Mouse (Mus musculus) lung, embryonic 16.5 days (tissue): ENCODE measurements at regions not wholly inside any gene's neighbourhood (a gene's known extent, or its start where the extent isn't known, plus 50 kb on each side); places are given as distances from the start of the nearest gene placed in this dataset.
A peak's percentile ranks its signal among the peaks of the same experiment; 100 is the strongest.

Source experiments
- ATAC-seq: fragments of 200-750 bp; cut with Nextera tagmentation; 2 replicates; pipeline ENCODE4 v1.8.0; 2017; ENCODE audit warnings: low read depth, mild to moderate bottlenecking, moderate library complexity
- H3K27ac ChIP-seq: fragments of 300-500 bp; sonication (generic); 2 replicates; pipeline ENCODE4 v1.5.1; 2014; ENCODE audit warnings: mild to moderate bottlenecking, control low read depth, low read length
- H3K27me3 ChIP-seq: fragments of 300-500 bp; sonication (generic); 2 replicates; pipeline ENCODE4 v1.6.1; 2014; ENCODE audit warnings: low read depth, low read length, mixed read lengths; ENCODE audit not compliant: control insufficient read depth, insufficient read depth
- H3K36me3 ChIP-seq: fragments of 300-500 bp; sonication (generic); 2 replicates; pipeline ENCODE4 v1.6.1; 2014; ENCODE audit warnings: low read length; ENCODE audit not compliant: control insufficient read depth, insufficient read depth
- H3K4me1 ChIP-seq: fragments of 300-500 bp; sonication (generic); replicated peaks from 2 replicates; pipeline ENCODE4 v1.6.1; 2014; ENCODE audit warnings: low read length, mixed read lengths; ENCODE audit not compliant: control insufficient read depth, insufficient read depth
- H3K4me2 ChIP-seq: fragments of 300-500 bp; sonication (generic); 2 replicates; pipeline ENCODE4 v1.6.1; 2014; ENCODE audit warnings: low read depth, low read length, control low read depth
- H3K4me3 ChIP-seq: fragments of 300-500 bp; sonication (generic); 2 replicates; pipeline ENCODE4 v1.5.1; 2014; ENCODE audit warnings: mild to moderate bottlenecking, low read length, control low read depth
- H3K9ac ChIP-seq: fragments of 300-500 bp; sonication (generic); 2 replicates; pipeline ENCODE4 v1.6.1; 2014; ENCODE audit warnings: low read length, control low read depth
- H3K9me3 ChIP-seq: fragments of 300-500 bp; sonication (generic); 2 replicates; pipeline ENCODE4 v1.6.1; 2016; ENCODE audit warnings: low read length; ENCODE audit not compliant: control insufficient read depth
- WGBS: fragments of 180-500 bp; shearing (Covaris S2); extraction: QIAGEN DNeasy Blood & Tissue Kit; methylation state at CpG from one replicate; pipeline ENCODE4 v1.1.7; 2014; 5-methylcytosine and 5-hydroxymethylcytosine counted together

DNA sequence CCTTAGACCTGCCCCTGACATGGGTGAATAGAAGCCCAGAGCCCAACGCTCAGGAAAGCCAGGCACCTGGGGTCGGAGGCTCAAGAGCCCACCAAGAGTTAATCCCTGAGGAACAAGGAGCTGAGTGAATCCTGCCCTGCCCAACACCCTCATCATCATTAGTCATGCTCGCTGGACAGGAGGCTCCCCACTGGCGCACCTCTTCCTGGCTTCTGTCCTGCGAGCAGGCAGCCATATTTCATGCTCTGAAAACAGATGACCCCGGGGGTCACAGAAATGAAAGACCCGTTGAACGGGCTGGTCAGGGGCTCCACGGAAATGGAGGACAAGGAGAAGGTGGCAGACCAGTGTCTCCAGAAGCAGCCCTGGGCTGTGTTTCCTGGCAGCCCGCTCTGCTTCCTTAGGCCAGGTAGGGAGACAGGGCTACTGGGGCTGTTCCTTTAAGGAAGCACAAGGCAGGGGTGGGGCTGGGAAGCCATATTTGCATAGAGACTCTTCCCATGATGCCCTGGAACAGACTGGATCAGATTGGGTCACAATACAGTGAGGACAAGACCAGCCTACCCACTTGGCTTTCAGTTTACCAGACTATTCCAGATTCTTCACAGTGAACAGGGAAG lies 138.1 kb upstream of the Rbm19 start:
- no peak for ATAC-seq
- H3K4me3 ChIP-seq, result no peak overlapping the region

DNA sequence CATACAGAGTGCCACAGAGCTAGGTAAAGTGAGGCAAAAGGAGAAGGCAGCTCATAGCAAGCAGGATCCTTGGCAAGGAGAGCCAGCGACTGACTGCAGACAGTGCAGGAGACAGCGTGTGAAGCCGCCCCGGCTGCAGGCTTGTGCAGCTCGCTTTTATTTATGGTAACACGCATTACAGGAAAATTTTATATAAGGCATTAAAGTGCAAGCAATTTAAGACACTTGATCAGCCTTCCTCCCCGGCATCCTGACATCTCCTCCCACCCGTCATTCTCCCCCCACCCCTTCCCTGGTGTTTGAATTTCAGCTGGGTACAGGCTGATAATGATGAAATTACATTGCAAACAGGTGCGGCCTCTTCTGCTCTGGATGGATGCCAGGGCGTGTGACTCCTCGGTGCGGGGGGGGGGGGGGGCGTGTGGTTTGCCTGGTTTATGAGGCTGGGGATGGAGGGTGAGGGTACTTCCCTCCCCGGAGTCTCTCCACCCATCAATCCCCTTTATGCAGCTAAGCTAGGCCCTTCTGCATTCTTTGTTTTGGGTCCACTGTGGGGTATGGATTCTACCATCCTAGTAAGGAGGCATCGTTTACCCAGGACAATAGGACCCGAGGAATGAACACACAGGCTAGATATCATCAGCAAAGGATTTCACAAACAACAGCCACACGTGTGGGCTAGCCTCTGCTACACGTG lies 135.0 kb upstream of the Rbm19 start:
- Histone ChIP-seq H3K4me2 (no peak overlapping the region), H3K9ac (no peak overlapping the region), H3K9me3 (no peaks in the 10 kb centered on the region), H3K36me3 (no peaks in the 10 kb centered on the region), H3K4me1 (no peaks in the 10 kb centered on the region), H3K4me3 (no peak overlapping the region), H3K27me3 (no peaks in the 10 kb centered on the region), H3K27ac (no peak overlapping the region)
- no peak for ATAC-seq
- WGBS, result 40% methylated on average over 17 of the region's 18 CpGs

More for the DNA sequence above, 138.1 kb upstream of the Rbm19 start:
- WGBS, result 23% methylated on average over 9 of the region's 10 CpGs
- Histone ChIP-seq H3K9me3 (no peaks in the 10 kb centered on the region), H3K27ac (no peak overlapping the region), H3K4me2 (peak overlapping the region; percentile 2; the same call in 1 of the 2 replicates), H3K36me3 (no peaks in the 10 kb centered on the region), H3K9ac (no peak overlapping the region), H3K4me1 (no peaks in the 10 kb centered on the region), H3K27me3 (no peaks in the 10 kb centered on the region)

DNA sequence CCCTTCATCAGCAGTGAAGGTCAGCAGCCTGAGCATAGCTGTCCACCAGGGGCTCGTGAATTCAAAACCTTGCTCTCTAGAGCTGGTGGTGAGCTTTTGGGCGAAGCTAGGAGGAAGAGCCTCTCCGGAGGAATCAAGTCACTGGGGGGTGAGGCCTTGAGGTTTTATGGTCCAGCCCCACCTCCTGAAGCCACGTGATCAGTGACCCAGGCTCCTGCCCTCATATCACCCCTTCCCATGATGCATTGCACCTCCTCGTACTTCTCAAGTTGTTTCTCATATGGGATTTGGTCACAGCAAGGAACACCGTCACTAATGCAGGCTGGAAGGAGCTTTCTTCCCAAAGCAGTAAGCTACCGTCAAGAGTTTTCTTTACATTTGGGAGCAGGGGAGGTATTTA lies 132.1 kb upstream of the Rbm19 start:
- no peak for ATAC-seq
- H3K9ac ChIP-seq, result no peak overlapping the region
- H3K4me3 ChIP-seq, result no peak overlapping the region
- no peaks in the 10 kb centered on the region for H3K27me3 ChIP-seq
- 66% methylated on average over 6 of the region's 7 CpGs for WGBS
- no peaks in the 10 kb centered on the region for H3K9me3 ChIP-seq
- no peaks in the 10 kb centered on the region for H3K36me3 ChIP-seq
- H3K4me2 ChIP-seq, result no peak overlapping the region
- no peak overlapping the region for H3K27ac ChIP-seq
- H3K4me1 ChIP-seq, result no peaks in the 10 kb centered on the region

DNA sequence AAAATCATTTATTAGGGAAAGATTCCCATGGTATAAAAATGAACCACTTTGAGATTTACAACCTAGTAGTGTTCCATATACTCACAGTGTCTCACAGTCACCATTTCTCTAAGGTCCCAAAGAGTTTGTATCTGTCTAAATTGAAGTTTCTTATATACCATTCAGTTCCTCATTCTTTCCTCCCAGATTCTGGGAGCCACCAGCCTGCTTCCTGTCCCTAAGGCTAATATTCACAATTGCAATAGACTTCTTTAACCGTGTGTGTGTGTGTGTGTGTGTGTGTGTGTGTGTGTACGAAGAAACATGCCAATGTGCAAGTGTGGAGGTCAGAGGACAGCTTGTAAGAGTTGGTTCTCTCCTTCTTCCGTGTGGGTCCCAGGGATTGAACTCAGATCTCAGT lies 124.1 kb upstream of the Rbm19 start:
- 78% methylated on average over 3 of the region's 3 CpGs for WGBS
- Histone ChIP-seq H3K4me3 (no peak overlapping the region), H3K4me1 (no peaks in the 10 kb centered on the region), H3K27ac (no peak overlapping the region), H3K27me3 (no peaks in the 10 kb centered on the region), H3K9ac (no peak overlapping the region), H3K9me3 (no peaks in the 10 kb centered on the region), H3K36me3 (no peaks in the 10 kb centered on the region), H3K4me2 (no peak overlapping the region)
- no peak for ATAC-seq

DNA sequence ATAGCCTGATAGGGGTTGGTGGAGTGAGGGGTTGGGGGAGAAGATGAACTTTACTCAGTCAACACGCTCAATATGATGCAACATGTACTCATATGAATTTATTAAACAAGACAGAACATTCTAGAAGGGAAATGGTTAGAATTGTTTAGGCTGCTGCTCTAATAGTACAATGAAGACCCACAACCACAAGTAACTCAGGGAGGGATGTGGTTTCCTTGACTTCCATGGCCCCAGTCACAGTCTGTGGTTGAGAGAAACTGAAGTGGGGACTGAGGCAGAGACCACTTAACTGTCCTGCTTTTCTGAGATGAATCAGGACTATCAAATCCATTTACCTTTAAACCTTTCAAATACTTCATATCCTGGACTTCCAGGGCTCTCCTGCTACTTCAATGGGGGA lies 120.5 kb upstream of the Rbm19 start:
- Histone ChIP-seq H3K27ac (no peak overlapping the region), H3K4me2 (no peak overlapping the region), H3K27me3 (no peaks in the 10 kb centered on the region), H3K9me3 (no peaks in the 10 kb centered on the region), H3K9ac (no peak overlapping the region), H3K4me1 (no peaks in the 10 kb centered on the region), H3K36me3 (no peaks in the 10 kb centered on the region), H3K4me3 (no peak overlapping the region)
- ATAC-seq, result no peak
- 91% methylated on average over 1 of the region's 1 CpGs for WGBS

DNA sequence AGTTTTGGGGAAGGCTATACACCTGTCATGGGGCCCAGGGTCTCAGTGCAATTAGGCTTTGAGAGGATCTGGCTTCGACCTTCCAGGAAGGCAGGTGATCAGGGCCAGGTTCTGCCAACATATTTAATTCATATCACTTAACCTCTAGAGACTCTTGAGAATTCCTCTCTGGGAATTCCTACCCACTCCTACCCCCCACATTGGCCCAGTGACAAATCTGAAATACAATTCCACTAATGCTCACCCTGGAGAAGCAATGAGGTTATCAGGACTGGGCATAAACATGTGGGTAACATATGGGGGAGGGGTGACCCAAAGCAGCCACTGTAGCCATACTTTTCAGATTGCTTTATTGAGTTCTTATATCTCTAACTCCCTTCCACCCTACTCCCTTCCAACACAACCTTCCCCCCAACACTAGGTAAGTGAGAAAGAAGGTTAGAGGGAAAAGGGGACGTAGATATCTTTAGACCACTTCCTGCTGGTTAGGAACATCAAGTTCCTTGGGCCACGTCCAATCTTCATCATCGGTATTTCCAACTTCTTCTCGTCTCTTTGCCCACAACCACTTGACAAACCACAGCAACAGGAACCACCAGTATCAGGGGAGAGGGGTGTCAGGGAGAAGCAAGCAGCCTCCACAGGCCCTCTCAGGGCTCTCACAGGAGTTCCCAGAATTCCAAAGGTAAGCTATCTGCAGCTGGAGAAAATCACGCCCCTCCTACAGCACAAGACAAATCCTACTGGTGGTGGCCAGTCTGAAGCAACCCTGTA lies 110.4 kb upstream of the Rbm19 start:
- 54% methylated on average over 6 of the region's 6 CpGs for WGBS
- peak; percentile 45; the same call in 1 of the 2 replicates for ATAC-seq
- H3K36me3 ChIP-seq, result no peaks in the 10 kb centered on the region
- no peak overlapping the region for H3K9ac ChIP-seq
- no peak overlapping the region for H3K4me2 ChIP-seq
- H3K9me3 ChIP-seq, result no peaks in the 10 kb centered on the region
- H3K27ac ChIP-seq, result no peak overlapping the region
- no peaks in the 10 kb centered on the region for H3K27me3 ChIP-seq
- no peak overlapping the region for H3K4me3 ChIP-seq
- H3K4me1 ChIP-seq, result no peaks in the 10 kb centered on the region

DNA sequence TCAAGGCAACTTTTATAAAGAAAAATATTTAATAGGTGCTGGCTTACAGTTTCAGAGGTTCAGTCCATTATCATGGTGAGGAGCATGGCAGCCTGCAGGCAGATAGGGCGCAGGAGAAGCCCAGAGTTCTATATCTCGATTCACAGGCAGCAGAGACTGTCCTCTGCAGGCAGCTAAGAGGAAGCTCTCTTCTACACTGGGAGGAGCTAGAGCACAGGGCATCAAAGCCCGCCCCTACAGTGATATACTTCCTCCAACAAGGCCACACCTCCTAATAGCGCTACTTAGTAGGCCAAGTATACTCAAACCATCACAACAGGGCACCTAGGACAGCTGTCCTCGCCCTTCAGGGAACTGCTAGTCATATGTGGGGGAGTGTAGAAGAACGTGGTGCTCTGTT lies 108.5 kb upstream of the Rbm19 start:
- ATAC-seq, result no peak

DNA sequence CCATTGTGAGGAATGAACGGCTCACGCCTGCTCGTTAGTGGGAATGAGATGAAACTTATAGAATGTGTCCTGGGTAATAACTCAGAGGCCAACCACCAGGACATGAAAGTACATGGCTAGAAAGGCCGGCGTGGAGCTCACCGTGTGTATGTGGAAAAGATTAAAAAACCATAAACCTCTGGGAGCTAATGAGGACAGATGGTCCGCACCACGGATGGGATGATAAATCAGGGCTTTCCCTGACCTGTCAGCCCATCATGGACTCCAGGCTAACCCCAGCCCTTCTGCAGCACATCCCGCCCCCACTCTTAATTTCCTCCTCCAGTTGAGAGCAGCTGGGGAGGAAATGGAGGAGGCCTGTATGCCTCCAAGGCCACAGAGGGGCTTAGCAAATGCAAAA lies 108.0 kb upstream of the Rbm19 start:
- ATAC-seq, result no peak
- no peaks in the 10 kb centered on the region for H3K36me3 ChIP-seq
- no peaks in the 10 kb centered on the region for H3K9me3 ChIP-seq
- no peaks in the 10 kb centered on the region for H3K4me1 ChIP-seq
- H3K4me3 ChIP-seq, result no peak overlapping the region
- no peak overlapping the region for H3K9ac ChIP-seq
- 70% methylated on average over 9 of the region's 9 CpGs for WGBS
- no peaks in the 10 kb centered on the region for H3K27me3 ChIP-seq
- no peak overlapping the region for H3K27ac ChIP-seq
- no peak overlapping the region for H3K4me2 ChIP-seq

More for the DNA sequence above, 108.5 kb upstream of the Rbm19 start:
- Histone ChIP-seq H3K4me1 (no peaks in the 10 kb centered on the region), H3K4me2 (no peak overlapping the region), H3K27ac (no peak overlapping the region), H3K9me3 (no peaks in the 10 kb centered on the region), H3K27me3 (no peaks in the 10 kb centered on the region), H3K4me3 (no peak overlapping the region), H3K36me3 (no peaks in the 10 kb centered on the region), H3K9ac (no peak overlapping the region)
- 71% methylated on average over 6 of the region's 6 CpGs for WGBS

DNA sequence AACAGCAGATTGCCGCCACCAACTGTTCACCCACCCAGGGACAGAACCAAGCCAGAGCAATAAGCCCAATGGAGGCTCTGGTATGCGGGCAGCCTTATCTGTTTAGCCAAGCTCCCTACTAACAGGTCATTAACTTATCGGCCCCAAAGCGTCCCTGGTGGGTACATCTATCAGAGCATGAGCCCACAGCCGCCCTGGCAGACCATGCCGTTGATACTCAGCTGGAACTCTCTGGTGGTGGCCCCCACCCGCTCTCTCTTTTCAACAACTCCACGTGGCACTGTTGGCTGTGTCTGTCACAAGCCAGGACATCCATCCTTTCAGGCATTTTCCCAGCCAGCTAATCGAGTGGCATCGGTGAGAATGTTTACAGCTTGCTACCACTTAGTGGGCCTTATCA lies 100.8 kb upstream of the Rbm19 start:
- Histone ChIP-seq H3K9ac (no peak overlapping the region), H3K4me3 (no peak overlapping the region), H3K4me1 (no peaks in the 10 kb centered on the region), H3K36me3 (no peaks in the 10 kb centered on the region), H3K27ac (no peak overlapping the region), H3K27me3 (no peaks in the 10 kb centered on the region), H3K4me2 (no peak overlapping the region), H3K9me3 (no peaks in the 10 kb centered on the region)
- WGBS, result 7% methylated on average over 10 of the region's 10 CpGs
- no peak for ATAC-seq
